Mouse (Mus musculus): Measurements from ENCODE around the gene Ahcyl2. TPM values are rescaled to one million over a fixed set of nuclear protein-coding genes. Genes with fewer than 3 reads are reported as not detected.

Gene Ahcyl2
- polyA plus RNA-seq, 1 experiment from 2014 or later, result 15.1 TPM

GRCm38 (mm10) chr6:29827291-29828242, 59.8 kb downstream of the Ahcyl2 start:
- H3K27ac ChIP-seq, result no peak overlapping the region
- 85% methylated on average over 5 of the region's 5 CpGs for WGBS
- H3K9me3 ChIP-seq, result no peaks in the 10 kb centered on the region
- peaks cover 3% of the 10 kb centered on the region; the same call in 1 of the 2 replicates for H3K36me3 ChIP-seq (replicated peaks)
- DNase-seq (ENCODE audit: extremely low spot score, low spot score), result no peak
- H3K27me3 ChIP-seq (ENCODE audit: poor library complexity, severe bottlenecking), result no peaks in the 10 kb centered on the region
- H3K4me1 ChIP-seq, result no peaks in the 10 kb centered on the region
- H3K4me3 ChIP-seq, result no peak overlapping the region

GRCm38 (mm10) chr6:29828574-29829234, 60.9 kb downstream of the Ahcyl2 start:
- Histone ChIP-seq H3K4me1 (0 out of 2 replicates have a peak, but pooled peaks cover 3% of the 10 kb centered on the region), H3K9me3 (no peaks in the 10 kb centered on the region), H3K4me3 (no peak overlapping the region), H3K27me3 (ENCODE audit: poor library complexity, severe bottlenecking) (no peaks in the 10 kb centered on the region), H3K36me3 (replicated peaks) (no peaks in the 10 kb centered on the region), H3K27ac (no peak overlapping the region)
- DNase-seq (ENCODE audit: extremely low spot score, low spot score), result no peak
- 85% methylated on average over 3 of the region's 3 CpGs for WGBS

GRCm38 (mm10) chr6:29832356-29832755, 64.5 kb downstream of the Ahcyl2 start:
- Histone ChIP-seq H3K27me3 (ENCODE audit: poor library complexity, severe bottlenecking) (no peaks in the 10 kb centered on the region), H3K36me3 (replicated peaks) (0 out of 2 replicates have a peak, but pooled peaks cover 2% of the 10 kb centered on the region), H3K4me1 (0 out of 2 replicates have a peak, but pooled peaks cover 3% of the 10 kb centered on the region), H3K9me3 (no peaks in the 10 kb centered on the region), H3K4me3 (no peak overlapping the region), H3K27ac (no peak overlapping the region)
- DNase-seq (ENCODE audit: extremely low spot score, low spot score), result no peak
- WGBS, result 94% methylated on average over 4 of the region's 4 CpGs

- no peak for DNase-seq (ENCODE audit: extremely low spot score, low spot score)
- Histone ChIP-seq H3K4me3 (no peak overlapping the region), H3K9me3 (no peaks in the 10 kb centered on the region), H3K4me1 (0 out of 2 replicates have a peak, but pooled peaks cover 3% of the 10 kb centered on the region), H3K36me3 (replicated peaks) (0 out of 2 replicates have a peak, but pooled peaks cover 2% of the 10 kb centered on the region), H3K27ac (no peak overlapping the region), H3K27me3 (ENCODE audit: poor library complexity, severe bottlenecking) (no peaks in the 10 kb centered on the region)
- WGBS, result 89% methylated on average over 4 of the region's 4 CpGs
Observed at GRCm38 (mm10) chr6:29833117-29833516, 65.3 kb downstream of the Ahcyl2 start.

- H3K4me1 ChIP-seq, result 0 out of 2 replicates have a peak, but pooled peaks cover 3% of the 10 kb centered on the region
- H3K27me3 ChIP-seq (ENCODE audit: poor library complexity, severe bottlenecking), result no peaks in the 10 kb centered on the region
- 0 out of 2 replicates have a peak, but pooled peaks cover 2% of the 10 kb centered on the region for H3K36me3 ChIP-seq (replicated peaks)
- no peak overlapping the region for H3K4me3 ChIP-seq
- DNase-seq (ENCODE audit: extremely low spot score, low spot score), result no peak
- 78% methylated on average over 4 of the region's 4 CpGs for WGBS
- no peak overlapping the region for H3K27ac ChIP-seq
- H3K9me3 ChIP-seq, result no peaks in the 10 kb centered on the region
Observed at GRCm38 (mm10) chr6:29833568-29834255, 65.9 kb downstream of the Ahcyl2 start.

- Histone ChIP-seq H3K4me3 (no peak overlapping the region), H3K27me3 (ENCODE audit: poor library complexity, severe bottlenecking) (no peaks in the 10 kb centered on the region), H3K36me3 (replicated peaks) (0 out of 2 replicates have a peak, but pooled peaks cover 6% of the 10 kb centered on the region), H3K27ac (no peak overlapping the region), H3K9me3 (no peaks in the 10 kb centered on the region), H3K4me1 (0 out of 2 replicates have a peak, but pooled peaks cover 3% of the 10 kb centered on the region)
- 91% methylated on average over 3 of the region's 3 CpGs for WGBS
- DNase-seq (ENCODE audit: extremely low spot score, low spot score), result no peak
Observed at GRCm38 (mm10) chr6:29835543-29836177, 67.8 kb downstream of the Ahcyl2 start.

GRCm38 (mm10) chr6:29837579-29837978, 69.8 kb downstream of the Ahcyl2 start:
- no peak for DNase-seq (ENCODE audit: extremely low spot score, low spot score)
- Histone ChIP-seq H3K27me3 (ENCODE audit: poor library complexity, severe bottlenecking) (no peaks in the 10 kb centered on the region), H3K27ac (no peak overlapping the region), H3K4me1 (0 out of 2 replicates have a peak, but pooled peaks cover 3% of the 10 kb centered on the region), H3K4me3 (no peak overlapping the region), H3K36me3 (replicated peaks) (0 out of 2 replicates have a peak, but pooled peaks cover 6% of the 10 kb centered on the region), H3K9me3 (no peaks in the 10 kb centered on the region)
- WGBS, result 97% methylated on average over 2 of the region's 2 CpGs

- 0 out of 2 replicates have a peak, but pooled peaks cover 6% of the 10 kb centered on the region for H3K36me3 ChIP-seq (replicated peaks)
- no peak for DNase-seq (ENCODE audit: extremely low spot score, low spot score)
- no peaks in the 10 kb centered on the region for H3K27me3 ChIP-seq (ENCODE audit: poor library complexity, severe bottlenecking)
- 94% methylated on average over 3 of the region's 3 CpGs for WGBS
- no peaks in the 10 kb centered on the region for H3K9me3 ChIP-seq
- no peak overlapping the region for H3K27ac ChIP-seq
- H3K4me1 ChIP-seq, result no peaks in the 10 kb centered on the region
- H3K4me3 ChIP-seq, result no peak overlapping the region
Observed at GRCm38 (mm10) chr6:29838531-29838930, 70.7 kb downstream of the Ahcyl2 start.

- H3K27ac ChIP-seq, result no peak overlapping the region
- WGBS, result 96% methylated on average over 1 of the region's 1 CpGs
- 0 out of 2 replicates have a peak, but pooled peaks cover 5% of the 10 kb centered on the region for H3K36me3 ChIP-seq (replicated peaks)
- H3K4me3 ChIP-seq, result no peak overlapping the region
- H3K27me3 ChIP-seq (ENCODE audit: poor library complexity, severe bottlenecking), result no peaks in the 10 kb centered on the region
- H3K9me3 ChIP-seq, result no peaks in the 10 kb centered on the region
- no peak for DNase-seq (ENCODE audit: extremely low spot score, low spot score)
- peaks cover 5% of the 10 kb centered on the region for H3K4me1 ChIP-seq
Observed at GRCm38 (mm10) chr6:29840008-29840407, 72.2 kb downstream of the Ahcyl2 start.

- Histone ChIP-seq H3K27ac (no peak overlapping the region), H3K36me3 (replicated peaks) (0 out of 2 replicates have a peak, but pooled peaks cover 4% of the 10 kb centered on the region), H3K27me3 (ENCODE audit: poor library complexity, severe bottlenecking) (no peaks in the 10 kb centered on the region), H3K4me3 (no peak overlapping the region), H3K9me3 (no peaks in the 10 kb centered on the region), H3K4me1 (peaks cover 5% of the 10 kb centered on the region)
- 97% methylated on average over 2 of the region's 2 CpGs for WGBS
- no peak for DNase-seq (ENCODE audit: extremely low spot score, low spot score)
Observed at GRCm38 (mm10) chr6:29841461-29841860, 73.7 kb downstream of the Ahcyl2 start.

- H3K27me3 ChIP-seq (ENCODE audit: poor library complexity, severe bottlenecking), result no peaks in the 10 kb centered on the region
- no peak overlapping the region for H3K4me3 ChIP-seq
- WGBS, result 90% methylated on average over 5 of the region's 5 CpGs
Observed at GRCm38 (mm10) chr6:29847643-29848166, 79.9 kb downstream of the Ahcyl2 start.

GRCm38 (mm10) chr6:29848808-29849207, 81.0 kb downstream of the Ahcyl2 start:
- H3K36me3 ChIP-seq (replicated peaks), result no peaks in the 10 kb centered on the region
- no peaks in the 10 kb centered on the region for H3K9me3 ChIP-seq
- H3K27ac ChIP-seq, result no peak overlapping the region
- no peak overlapping the region for H3K4me3 ChIP-seq
- DNase-seq (ENCODE audit: extremely low spot score, low spot score), result no peak
- 77% methylated on average over 3 of the region's 3 CpGs for WGBS
- no peaks in the 10 kb centered on the region for H3K27me3 ChIP-seq (ENCODE audit: poor library complexity, severe bottlenecking)
- peaks cover 16% of the 10 kb centered on the region for H3K4me1 ChIP-seq

More at GRCm38 (mm10) chr6:29847643-29848166, 79.9 kb downstream of the Ahcyl2 start:
- DNase-seq (ENCODE audit: extremely low spot score, low spot score), result no peak
- H3K36me3 ChIP-seq (replicated peaks), result no peaks in the 10 kb centered on the region
- peaks cover 5% of the 10 kb centered on the region for H3K4me1 ChIP-seq
- H3K9me3 ChIP-seq, result no peaks in the 10 kb centered on the region
- H3K27ac ChIP-seq, result no peak overlapping the region

All from forebrain, embryonic 10.5 days (tissue).